Mouse (Mus musculus) heart, embryonic 11.5 days (tissue): ENCODE measurements at regions not wholly inside any gene's neighbourhood (a gene's known extent, or its start where the extent isn't known, plus 50 kb on each side); places are given as distances from the start of the nearest gene placed in this dataset.

Experiments
- ATAC-seq: fragments of 200-750 bp; cut with Nextera tagmentation; replicated peaks from 2 replicates; pipeline ENCODE4 v1.8.0; 2017; ENCODE audit warnings: moderate library complexity; ENCODE audit not compliant: insufficient number of reproducible peaks, low FRiP score, low TSS enrichment
- H3K27ac ChIP-seq: fragments of 300-500 bp; sonication (generic); 2 replicates; pipeline ENCODE4 v1.5.1; 2014; ENCODE audit warnings: mild to moderate bottlenecking, low read depth, low read length
- H3K27me3 ChIP-seq: fragments of 300-500 bp; sonication (generic); 2 replicates; pipeline ENCODE4 v1.6.1; 2014; ENCODE audit warnings: mild to moderate bottlenecking, low read length, mixed read lengths; ENCODE audit not compliant: control insufficient read depth, insufficient read depth
- H3K36me3 ChIP-seq: fragments of 300-500 bp; sonication (generic); 2 replicates; pipeline ENCODE4 v1.6.1; 2014; ENCODE audit warnings: mild to moderate bottlenecking, low read length, moderate library complexity, mixed read lengths; ENCODE audit not compliant: control insufficient read depth, insufficient read depth
- H3K4me1 ChIP-seq: fragments of 300-500 bp; sonication (generic); 2 replicates; pipeline ENCODE4 v1.6.1; 2014; ENCODE audit warnings: low read length; ENCODE audit not compliant: control insufficient read depth, insufficient read depth
- H3K4me2 ChIP-seq: fragments of 300-500 bp; sonication (generic); 2 replicates; pipeline ENCODE4 v1.6.1; 2014; ENCODE audit warnings: mild to moderate bottlenecking, moderate library complexity
- H3K4me3 ChIP-seq: fragments of 300-500 bp; sonication (generic); 2 replicates; pipeline ENCODE4 v1.5.1; 2014; ENCODE audit warnings: low read depth, low read length
- H3K9ac ChIP-seq: fragments of 300-500 bp; sonication (generic); 2 replicates; pipeline ENCODE4 v1.6.1; 2014; ENCODE audit warnings: mild to moderate bottlenecking, low read depth, low read length, moderate library complexity
- H3K9me3 ChIP-seq: fragments of 300-500 bp; sonication (generic); replicated peaks from 2 replicates; pipeline ENCODE4 v1.6.1; 2016; ENCODE audit warnings: low read length; ENCODE audit not compliant: control insufficient read depth
- WGBS: fragments of 180-500 bp; shearing (Covaris S2); extraction: QIAGEN DNeasy Blood & Tissue Kit; methylation state at CpG from one replicate; pipeline ENCODE4 v1.1.7; 2014; ENCODE audit not compliant: insufficient replicate concordance; 5-methylcytosine and 5-hydroxymethylcytosine counted together

GRCm38 (mm10) chr7:111243831-111244230 is 161.0 kb upstream of the Eif4g2 start:
- WGBS = 80% methylated on average over 1 of the region's 1 CpGs
- Histone ChIP-seq H3K9me3 (no peaks in the 10 kb centered on the region), H3K27ac (no peak overlapping the region), H3K27me3 (no peaks in the 10 kb centered on the region), H3K9ac (no peak overlapping the region), H3K4me3 (no peak overlapping the region), H3K4me2 (no peak overlapping the region), H3K36me3 (no peaks in the 10 kb centered on the region), H3K4me1 (no peaks in the 10 kb centered on the region)
- no peak for ATAC-seq

DNA sequence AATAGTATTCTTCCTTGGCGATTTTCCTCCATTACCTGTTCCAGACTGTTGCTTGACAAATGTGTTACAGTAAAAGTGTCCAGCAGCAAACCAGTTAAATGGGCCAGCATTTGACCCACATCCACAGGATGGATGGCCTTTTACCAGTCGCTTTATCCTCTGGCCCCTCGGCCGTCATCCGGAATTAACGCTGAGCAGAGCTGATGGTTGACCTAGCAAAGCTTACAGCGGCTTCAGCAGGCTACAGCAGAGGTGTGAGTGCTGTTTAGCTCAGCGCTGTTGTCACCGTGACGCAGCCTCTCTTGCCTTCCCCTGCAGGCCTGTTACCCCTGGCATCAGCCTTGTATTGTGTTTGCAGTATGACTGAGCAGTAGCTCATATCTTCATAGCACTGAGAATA is 159.8 kb upstream of the Eif4g2 start:
- Histone ChIP-seq H3K36me3 (no peaks in the 10 kb centered on the region), H3K4me1 (no peaks in the 10 kb centered on the region), H3K27me3 (no peaks in the 10 kb centered on the region), H3K9me3 (no peaks in the 10 kb centered on the region), H3K4me3 (no peak overlapping the region), H3K9ac (no peak overlapping the region), H3K27ac (no peak overlapping the region), H3K4me2 (no peak overlapping the region)
- 55% methylated on average over 10 of the region's 10 CpGs for WGBS
- no peak for ATAC-seq

- WGBS = 46% methylated on average over 4 of the region's 4 CpGs
- ATAC-seq = no peak
- Histone ChIP-seq H3K4me2 (no peak overlapping the region), H3K4me1 (no peaks in the 10 kb centered on the region), H3K27ac (no peak overlapping the region), H3K9me3 (no peaks in the 10 kb centered on the region; the same call in 1 of the 2 replicates), H3K27me3 (no peaks in the 10 kb centered on the region), H3K36me3 (no peaks in the 10 kb centered on the region), H3K9ac (no peak overlapping the region), H3K4me3 (no peak overlapping the region)
These were observed 158.7 kb upstream of the Eif4g2 start for GRCm38 (mm10) chr7:111241538-111241937.

- 91% methylated on average over 9 of the region's 9 CpGs for WGBS
- no peak overlapping the region for H3K27ac ChIP-seq
- H3K27me3 ChIP-seq = no peaks in the 10 kb centered on the region
- H3K4me1 ChIP-seq = no peaks in the 10 kb centered on the region
- H3K36me3 ChIP-seq = no peaks in the 10 kb centered on the region
- no peak overlapping the region for H3K9ac ChIP-seq
- no peak for ATAC-seq
- H3K9me3 ChIP-seq = peaks cover 3% of the 10 kb centered on the region; the same call in 1 of the 2 replicates
- H3K4me2 ChIP-seq = no peak overlapping the region
- no peak overlapping the region for H3K4me3 ChIP-seq
These were observed 157.5 kb upstream of the Eif4g2 start for GRCm38 (mm10) chr7:111240234-111240826.

DNA sequence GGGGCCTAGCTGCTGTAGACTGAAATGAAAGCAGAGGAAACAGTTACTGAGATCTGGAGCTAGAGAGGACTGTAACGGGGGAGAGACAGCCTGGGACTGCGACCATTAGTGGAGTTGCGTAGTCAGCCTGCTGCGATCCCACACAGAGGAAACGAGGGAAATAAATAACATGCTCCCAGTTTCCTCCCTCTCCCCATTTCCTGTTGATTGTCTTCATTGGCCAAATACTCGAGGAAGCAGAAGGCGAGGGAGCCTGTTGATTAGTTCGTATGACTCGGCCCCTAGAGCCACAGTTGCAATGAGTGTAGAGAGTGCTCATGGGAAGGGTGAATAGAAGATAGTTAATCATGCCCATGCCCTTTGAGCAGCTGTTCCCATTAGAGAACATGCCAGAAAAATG is 155.0 kb upstream of the Eif4g2 start:
- ATAC-seq = no peak
- Histone ChIP-seq H3K9me3 (peaks cover 3% of the 10 kb centered on the region; the same call in 1 of the 2 replicates), H3K4me3 (no peak overlapping the region), H3K4me2 (no peak overlapping the region), H3K4me1 (no peaks in the 10 kb centered on the region), H3K27ac (no peak overlapping the region), H3K27me3 (no peaks in the 10 kb centered on the region), H3K9ac (no peak overlapping the region), H3K36me3 (no peaks in the 10 kb centered on the region)
- WGBS = 57% methylated on average over 9 of the region's 9 CpGs

GRCm38 (mm10) chr7:111230630-111231029 is 147.8 kb upstream of the Eif4g2 start:
- Histone ChIP-seq H3K4me1 (no peaks in the 10 kb centered on the region), H3K9ac (no peak overlapping the region), H3K4me2 (no peak overlapping the region), H3K27ac (no peak overlapping the region), H3K4me3 (no peak overlapping the region), H3K9me3 (no peaks in the 10 kb centered on the region), H3K27me3 (no peaks in the 10 kb centered on the region), H3K36me3 (no peaks in the 10 kb centered on the region)
- 51% methylated on average over 2 of the region's 2 CpGs for WGBS
- no peak for ATAC-seq

DNA sequence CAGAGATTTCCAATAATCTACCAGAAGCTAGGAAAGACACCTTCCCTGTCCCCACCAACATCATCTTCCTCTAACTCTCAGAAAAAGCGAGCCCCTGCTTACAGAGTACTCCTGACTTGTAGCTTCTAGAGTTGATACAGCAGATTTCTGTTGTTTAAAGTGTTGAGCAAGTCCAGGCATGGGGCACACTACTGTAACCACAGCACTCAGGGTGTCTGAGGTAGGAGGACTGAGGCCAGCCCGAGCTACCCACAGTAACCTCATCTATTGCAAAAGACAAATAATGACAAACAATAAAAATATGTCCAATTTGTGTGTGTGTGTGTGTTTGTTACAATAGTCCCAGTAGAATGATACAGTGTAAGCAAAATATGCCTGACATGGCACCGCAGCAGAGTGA is 144.3 kb upstream of the Eif4g2 start:
- 64% methylated on average over 3 of the region's 3 CpGs for WGBS
- H3K9ac ChIP-seq = no peak overlapping the region
- no peaks in the 10 kb centered on the region for H3K4me1 ChIP-seq
- H3K9me3 ChIP-seq = no peaks in the 10 kb centered on the region
- no peak for ATAC-seq
- H3K27ac ChIP-seq = no peak overlapping the region
- H3K36me3 ChIP-seq = no peaks in the 10 kb centered on the region
- no peaks in the 10 kb centered on the region for H3K27me3 ChIP-seq
- no peak overlapping the region for H3K4me2 ChIP-seq
- H3K4me3 ChIP-seq = no peak overlapping the region

GRCm38 (mm10) chr7:111226026-111226656 is 143.3 kb upstream of the Eif4g2 start:
- H3K4me1 ChIP-seq = no peaks in the 10 kb centered on the region
- H3K9me3 ChIP-seq = no peaks in the 10 kb centered on the region
- no peak overlapping the region for H3K4me2 ChIP-seq
- ATAC-seq = no peak
- no peak overlapping the region for H3K27ac ChIP-seq
- no peak overlapping the region for H3K9ac ChIP-seq
- no peaks in the 10 kb centered on the region for H3K27me3 ChIP-seq
- no peak overlapping the region for H3K4me3 ChIP-seq
- H3K36me3 ChIP-seq = no peaks in the 10 kb centered on the region
- WGBS = 90% methylated on average over 1 of the region's 1 CpGs

- no peak overlapping the region for H3K27ac ChIP-seq
- no peaks in the 10 kb centered on the region for H3K27me3 ChIP-seq
- no peak overlapping the region for H3K4me3 ChIP-seq
- WGBS = 78% methylated on average over 5 of the region's 5 CpGs
- no peak for ATAC-seq
- 0 out of 2 replicates have a peak, but pooled peaks cover 4% of the 10 kb centered on the region for H3K4me1 ChIP-seq
- no peak overlapping the region for H3K4me2 ChIP-seq
- no peak overlapping the region for H3K9ac ChIP-seq
- no peaks in the 10 kb centered on the region for H3K9me3 ChIP-seq
- no peaks in the 10 kb centered on the region for H3K36me3 ChIP-seq
These were observed 132.8 kb upstream of the Eif4g2 start for GRCm38 (mm10) chr7:111215586-111215985.
